Mouse (Mus musculus): Measurements from ENCODE around the gene Zdhhc5. TPM values are rescaled to one million over a fixed set of nuclear protein-coding genes. Genes with fewer than 3 reads are reported as not detected.
"Not testable (repeated sequence)": the region's sequence is repeated elsewhere in the genome, so short reads cannot be mapped to it uniquely, and the experiment has no call there.

The Zdhhc5 gene
- total RNA-seq, 2 experiments from 2014 or later = 49.2 TPM

DNA sequence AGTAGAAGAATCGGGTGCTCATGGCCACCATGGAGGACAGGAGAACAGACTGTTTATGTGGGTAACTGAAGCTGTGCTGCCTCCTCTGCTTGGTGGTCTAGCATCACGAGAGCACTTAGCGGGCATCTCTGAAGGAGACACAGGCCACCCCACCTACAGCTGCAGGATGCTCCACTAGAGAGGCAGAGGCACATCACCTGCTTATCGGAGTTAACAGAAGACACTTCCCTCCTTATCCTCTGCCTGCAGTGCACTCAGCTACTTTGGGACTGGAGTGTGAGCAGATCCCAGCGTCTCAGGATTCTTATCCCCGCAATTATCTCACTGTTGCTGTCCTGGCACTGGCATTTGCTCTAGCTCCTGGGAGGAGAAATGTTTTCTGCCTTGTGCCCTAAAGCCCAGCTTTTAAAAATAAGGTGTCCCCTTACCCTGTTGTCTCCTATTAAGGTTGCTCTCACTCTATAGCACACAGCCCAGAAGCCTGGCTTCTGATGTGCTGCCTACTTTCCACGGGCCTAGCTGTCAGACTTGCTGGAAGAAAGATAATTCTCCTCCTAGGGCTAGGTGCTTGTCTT is 20.5 kb upstream of the Zdhhc5 start:
- no peak for DNase-seq (ENCODE audit: low spot score in 2 of 2)

DNA sequence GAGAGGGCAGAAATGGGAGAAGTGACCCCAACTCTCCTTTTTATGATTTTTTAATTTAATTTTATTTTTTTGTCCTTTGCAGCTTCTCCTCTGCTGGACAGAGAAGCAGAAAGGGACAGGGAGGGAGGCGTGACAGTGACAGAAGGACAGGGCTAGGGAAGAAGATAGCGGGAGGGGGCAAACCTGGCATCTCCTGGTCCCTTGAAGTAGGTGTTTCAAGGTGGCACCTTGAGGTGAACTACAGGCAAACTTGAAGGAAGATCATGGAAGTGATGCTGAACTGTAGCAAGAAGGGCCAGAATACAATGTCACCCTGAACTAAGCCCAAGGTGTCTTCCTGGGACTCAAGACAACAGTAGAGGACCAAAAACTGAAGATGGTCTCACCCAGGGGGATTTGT is 19.9 kb upstream of the Zdhhc5 start:
- no peak for DNase-seq (ENCODE audit: low spot score in 2 of 2)

DNA sequence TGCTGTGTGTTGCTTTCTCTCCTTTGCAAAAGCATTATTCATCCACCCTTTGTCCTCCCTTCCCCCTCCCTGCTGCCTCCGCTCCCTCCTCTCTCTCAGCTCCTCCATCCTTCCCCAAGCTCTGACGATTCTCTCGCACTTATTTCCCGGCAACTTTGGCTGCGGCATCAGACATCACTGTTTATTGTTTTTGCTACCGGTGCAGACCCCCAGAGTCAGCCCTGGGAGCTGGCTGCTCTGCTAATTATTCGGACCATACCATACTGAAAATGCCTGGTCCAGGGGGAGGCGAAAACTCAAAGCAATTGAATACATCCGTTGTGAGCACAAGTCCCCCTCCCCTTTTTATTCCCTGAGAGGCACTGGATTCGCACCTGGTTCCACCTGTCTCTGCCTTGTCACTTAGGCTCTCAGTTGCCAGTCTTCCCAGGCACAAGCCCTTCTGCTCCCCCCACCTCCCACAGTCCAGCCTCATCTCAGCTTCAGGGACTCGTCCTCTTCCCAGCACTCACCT is 19.4 kb upstream of the Zdhhc5 start:
- peak in 1 of 2 experiments; percentile 39 for DNase-seq (ENCODE audit: low spot score in 2 of 2)

DNA sequence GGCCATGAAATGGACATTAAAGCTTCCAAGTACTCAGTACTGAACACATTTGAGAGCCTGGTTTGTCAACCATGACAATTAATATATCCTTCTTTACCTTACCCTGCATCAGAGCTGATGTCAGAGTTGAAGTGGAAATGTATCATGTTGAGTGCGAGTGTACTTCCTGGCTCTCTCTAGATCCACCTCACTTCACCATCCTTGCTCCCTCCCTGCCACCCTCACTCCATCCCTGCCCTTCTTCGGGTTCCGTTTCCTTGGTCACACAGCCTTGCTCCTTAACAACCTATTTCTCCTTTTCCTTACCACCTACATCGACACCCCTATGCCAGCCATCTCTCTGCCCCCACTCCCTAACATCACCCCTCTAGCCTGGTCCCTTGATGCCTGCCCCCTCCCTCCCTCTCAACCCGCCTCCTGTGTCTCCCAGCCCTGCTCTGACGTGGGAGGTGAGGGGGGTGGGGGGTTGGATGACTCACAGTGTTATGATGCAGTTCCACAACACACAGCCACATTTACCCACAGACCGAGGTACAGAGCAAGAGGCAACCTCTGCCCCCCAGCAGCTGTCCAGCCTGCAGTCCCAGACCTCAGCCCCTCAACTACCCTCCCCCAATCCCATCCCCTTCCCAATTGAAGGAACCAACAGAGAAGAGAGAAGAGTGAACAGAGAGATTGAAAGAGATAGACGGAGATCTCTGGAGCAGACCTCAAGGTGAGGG is 18.8 kb upstream of the Zdhhc5 start, which contains the start of gene Ypel4:
Gene Ypel4, plus strand, starts transcription at position 480 of the 722 bp plus-strand sequence.
- DNase-seq (ENCODE audit: low spot score in 2 of 2) = peak; percentile 57 to 78

DNA sequence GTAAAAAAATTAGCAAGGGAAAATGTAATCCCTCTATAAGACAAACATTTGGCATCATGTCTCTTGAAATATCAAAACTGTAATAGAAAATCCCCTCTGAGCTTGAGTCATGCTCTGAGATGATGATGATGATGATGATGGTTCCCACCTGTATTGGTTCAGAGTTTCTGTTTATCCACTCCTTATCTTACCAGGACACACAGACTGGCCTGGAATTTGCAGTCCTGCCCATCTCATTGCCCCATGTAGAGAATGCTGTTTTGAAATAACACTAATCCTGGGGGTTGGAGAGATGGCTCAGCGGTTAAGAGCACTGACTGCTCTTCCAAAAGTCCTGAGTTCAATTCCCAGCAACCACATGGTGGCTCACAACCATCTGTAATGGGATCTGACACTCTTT is 17.4 kb upstream of the Zdhhc5 start:
- no peak for DNase-seq (ENCODE audit: low spot score in 2 of 2)

DNA sequence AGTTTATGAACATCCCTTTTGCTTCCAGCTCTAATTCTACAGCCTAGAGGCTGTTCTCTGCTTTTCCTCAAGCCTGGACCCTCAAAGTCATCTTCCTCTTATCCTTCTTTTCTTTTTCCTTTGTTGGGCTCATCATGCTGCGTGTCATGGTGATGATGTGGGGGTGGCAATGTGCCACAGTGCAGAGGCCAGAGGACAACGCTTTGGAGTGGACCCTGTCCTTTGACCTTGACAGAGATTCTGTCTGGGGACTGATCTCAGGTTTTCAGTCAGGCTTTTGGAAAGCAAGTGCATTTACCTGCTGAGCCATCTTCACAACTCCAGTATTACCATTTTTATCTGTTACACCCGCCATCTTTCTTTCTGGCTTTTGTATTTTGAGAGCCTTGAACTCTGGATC is 16.2 kb upstream of the Zdhhc5 start:
- DNase-seq (ENCODE audit: low spot score in 2 of 2) = no peak

DNA sequence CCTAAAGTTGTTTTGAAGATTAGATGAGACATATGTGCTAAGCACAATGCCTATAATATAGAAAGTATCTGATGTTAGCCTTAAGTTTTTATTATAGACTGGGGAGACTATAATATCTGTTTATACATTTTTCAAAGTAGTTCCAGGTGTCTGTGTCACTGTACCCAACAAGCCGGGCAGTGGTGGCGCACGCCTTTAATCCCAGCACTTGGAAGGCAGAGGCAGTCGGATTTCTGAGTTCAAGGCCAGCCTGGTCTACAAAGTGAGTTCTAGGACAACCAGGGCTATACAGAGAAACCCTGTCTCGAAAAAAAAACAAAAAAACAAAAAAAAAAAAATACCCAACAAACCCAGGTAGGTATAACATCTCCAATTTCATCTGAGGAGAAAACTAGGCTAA is 13.2 kb upstream of the Zdhhc5 start:
- DNase-seq (ENCODE audit: low spot score in 2 of 2) = not testable (repeated sequence)

DNA sequence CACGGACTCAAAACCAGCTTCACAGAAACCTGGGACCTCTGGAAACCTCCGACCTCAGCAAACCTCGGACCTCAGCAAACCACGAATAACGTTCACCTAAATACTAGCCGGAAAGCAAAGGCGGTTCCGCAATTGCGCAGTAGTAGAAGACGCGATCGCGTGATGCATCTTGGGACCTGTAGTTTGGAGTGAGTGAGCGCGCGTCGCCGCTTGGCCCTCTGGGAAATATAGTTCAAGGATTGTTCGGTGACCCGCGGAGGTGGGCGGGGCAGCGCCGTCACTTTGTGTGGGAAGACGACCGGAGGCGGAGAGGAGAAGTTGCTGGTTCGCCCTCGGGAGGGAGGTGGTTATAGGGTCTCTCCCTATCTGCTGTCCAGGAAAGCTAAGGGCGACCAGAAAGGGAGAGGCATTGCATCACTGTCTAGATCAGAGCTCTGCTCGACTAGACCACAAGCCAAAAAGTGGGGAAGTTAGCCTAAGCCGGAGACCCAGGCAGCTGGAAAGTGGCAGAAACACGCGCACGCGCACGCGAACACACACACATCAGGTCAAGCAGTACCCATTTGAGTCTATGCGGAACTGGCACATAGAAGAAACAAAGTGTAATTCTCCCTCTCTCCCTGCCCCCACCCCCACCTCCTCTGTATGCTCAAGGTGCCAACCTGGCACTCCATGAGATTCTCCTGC is 12.3 kb upstream of the Zdhhc5 start, which contains the start of gene Clp1:
Gene Clp1, minus strand, starts transcription at position 179 of the 687 bp plus-strand sequence.
- peak; percentile 97 to 98 for DNase-seq (ENCODE audit: low spot score in 2 of 2)

DNA sequence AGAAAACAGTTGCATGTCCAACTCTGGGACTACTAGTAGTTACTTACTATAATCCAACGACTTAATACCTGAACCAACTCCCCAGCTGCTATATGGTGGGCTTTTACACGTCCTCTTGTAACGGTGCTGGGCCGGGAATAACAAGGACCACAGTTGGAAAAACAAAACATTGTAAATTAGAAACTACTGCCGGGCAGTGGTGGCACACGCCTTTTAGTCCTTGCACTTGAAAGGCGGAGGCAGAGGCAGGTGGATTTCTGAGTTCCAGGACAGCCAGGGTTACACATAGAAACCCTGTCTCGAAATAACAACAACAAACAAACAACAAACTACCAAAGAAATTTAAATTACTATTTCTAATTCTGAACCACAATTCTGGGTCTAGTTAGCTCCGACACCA is 11.7 kb upstream of the Zdhhc5 start:
- no peak for DNase-seq (ENCODE audit: low spot score in 2 of 2)

DNA sequence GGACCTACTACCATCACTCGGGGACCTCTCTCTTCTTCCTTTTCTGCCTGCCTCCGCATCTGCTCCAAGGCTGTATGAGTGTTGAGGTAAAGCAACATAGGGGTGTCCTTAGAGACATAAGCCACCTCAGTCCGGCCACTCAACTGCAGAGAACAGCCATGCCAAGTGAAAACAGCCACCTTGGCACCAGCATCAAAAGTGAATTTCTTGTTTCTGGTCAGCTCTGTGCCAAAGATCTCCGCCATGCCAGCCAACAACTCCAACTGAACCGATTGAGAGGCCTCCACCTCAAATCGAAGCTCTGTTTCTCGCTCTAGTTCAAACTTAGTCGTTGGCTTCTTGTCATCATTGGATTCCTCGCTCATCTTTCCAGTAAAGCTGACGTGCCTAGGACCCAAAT is 10.8 kb upstream of the Zdhhc5 start:
- DNase-seq (ENCODE audit: low spot score in 2 of 2) = no peak

DNA sequence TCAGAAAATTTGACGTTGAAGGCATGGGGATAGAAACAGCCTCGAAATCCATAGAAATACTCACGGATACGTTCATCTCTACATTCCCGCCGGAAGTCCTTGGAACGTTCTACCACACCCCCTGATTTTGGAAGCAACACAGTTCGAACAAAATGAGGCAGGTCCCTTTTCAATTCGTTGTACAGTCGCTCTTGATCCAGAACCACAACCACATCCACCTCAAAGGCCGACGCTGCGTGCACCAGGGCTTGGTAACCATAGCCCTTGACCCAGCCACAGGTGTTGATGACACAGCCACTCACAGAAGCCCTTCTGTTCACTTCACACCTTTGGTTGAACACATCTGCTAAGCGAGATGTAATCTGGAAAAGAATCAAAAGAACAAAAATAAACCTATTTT is 8.9 kb upstream of the Zdhhc5 start:
- DNase-seq (ENCODE audit: low spot score in 2 of 2) = no peak

DNA sequence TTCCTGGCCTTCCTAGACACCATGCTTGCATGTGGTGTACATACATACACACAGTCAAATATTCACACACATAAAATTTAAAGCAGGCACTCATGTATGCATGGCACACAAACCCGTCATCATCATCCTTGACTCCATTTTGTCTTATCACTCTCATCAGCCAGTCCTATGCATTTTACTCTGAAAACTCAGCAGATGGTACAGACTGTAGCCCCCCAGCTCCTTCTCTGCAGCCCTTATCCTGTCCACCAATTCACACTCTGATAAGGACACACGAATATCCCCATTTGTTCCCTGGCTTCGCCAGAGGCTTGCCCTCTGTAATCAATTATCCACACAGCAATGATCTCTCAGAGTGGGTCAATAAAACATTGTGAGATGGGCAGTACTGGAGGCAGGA is 6.2 kb upstream of the Zdhhc5 start:
- DNase-seq (ENCODE audit: low spot score in 2 of 2) = no peak

DNA sequence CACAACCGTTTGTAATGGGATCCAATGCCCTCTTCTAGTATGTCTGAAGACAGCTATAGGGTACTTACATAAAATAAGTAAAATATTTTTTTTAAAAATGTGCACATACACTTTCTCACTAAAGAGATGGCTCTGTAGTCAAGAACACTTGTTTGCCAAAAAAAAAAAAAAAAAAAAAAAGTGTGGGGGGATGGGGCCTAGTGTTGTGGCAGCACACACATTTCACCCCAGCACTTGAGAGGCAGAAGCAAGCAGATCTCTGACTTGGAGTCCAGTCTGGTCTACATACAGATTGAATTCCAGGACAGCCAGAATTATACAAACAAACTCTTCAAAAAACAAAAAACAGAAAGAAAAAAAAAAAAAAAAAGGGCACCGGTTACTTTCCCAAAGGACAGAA is 5.7 kb upstream of the Zdhhc5 start:
- DNase-seq (ENCODE audit: low spot score in 2 of 2) = no peak

DNA sequence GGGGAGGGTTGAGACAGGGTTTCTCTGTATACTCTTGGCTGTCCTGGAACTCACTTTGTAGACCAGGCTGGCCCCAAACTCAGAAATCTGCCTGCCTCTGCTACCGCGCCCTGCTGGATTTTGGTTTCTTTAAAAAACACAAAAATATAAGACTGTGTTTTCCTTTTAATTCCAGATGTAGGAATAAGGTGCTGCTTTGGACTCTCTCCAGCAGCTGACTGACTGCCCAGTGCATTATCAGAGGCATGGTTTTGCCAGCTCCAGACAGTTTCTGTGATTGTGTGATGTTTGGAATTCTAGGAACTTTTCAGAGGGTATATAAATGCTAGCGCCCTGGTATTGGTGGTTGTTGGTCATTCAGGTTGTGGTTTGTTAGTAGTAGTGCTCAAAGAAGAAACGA is 2.4 kb upstream of the Zdhhc5 start:
- DNase-seq (ENCODE audit: low spot score in 2 of 2) = no peak

DNA sequence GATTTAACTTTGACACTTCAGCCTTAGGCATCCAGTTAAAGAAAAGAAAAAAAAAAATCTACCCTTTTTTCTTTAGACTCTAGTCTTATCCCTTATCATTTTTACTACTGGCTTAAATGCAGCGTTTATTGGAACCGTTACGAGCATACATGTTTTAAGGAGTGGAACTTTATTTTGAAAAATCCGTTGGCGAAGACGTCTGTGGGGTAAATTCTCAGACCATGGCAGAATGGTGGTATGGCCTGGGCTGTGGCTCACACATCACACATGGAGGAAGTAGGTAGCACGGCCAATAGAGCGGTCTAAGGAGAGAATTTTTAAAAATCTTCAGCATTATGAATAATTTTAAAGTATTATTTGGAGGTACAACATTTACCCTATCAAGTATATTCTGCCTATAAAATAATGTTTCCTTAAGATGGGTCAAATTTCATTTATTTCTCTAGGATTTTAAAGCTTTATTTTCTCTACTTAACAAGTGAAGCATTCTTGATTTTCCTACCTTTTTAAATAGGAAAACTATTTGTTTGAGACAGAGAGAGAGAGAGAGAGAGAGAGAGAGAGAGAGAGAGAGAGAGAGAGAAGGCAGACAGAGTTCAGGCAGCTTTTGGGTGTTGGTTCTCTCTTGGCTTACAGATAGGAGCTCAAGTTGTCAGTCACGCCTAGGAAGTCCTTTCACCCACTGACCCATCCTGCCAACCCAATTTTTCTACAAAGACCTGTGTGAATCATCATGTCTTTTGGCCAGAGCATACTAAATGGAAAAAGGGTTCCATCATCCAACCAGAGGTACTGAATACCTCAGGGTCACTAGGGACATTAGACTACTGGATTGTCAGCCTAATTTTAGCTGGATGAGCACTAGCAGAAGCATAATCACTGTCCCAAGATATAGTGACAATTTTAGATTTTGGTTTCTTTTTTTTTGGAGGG is 1.7 kb upstream of the Zdhhc5 start:
- DNase-seq (ENCODE audit: low spot score in 2 of 2) = no peak

DNA sequence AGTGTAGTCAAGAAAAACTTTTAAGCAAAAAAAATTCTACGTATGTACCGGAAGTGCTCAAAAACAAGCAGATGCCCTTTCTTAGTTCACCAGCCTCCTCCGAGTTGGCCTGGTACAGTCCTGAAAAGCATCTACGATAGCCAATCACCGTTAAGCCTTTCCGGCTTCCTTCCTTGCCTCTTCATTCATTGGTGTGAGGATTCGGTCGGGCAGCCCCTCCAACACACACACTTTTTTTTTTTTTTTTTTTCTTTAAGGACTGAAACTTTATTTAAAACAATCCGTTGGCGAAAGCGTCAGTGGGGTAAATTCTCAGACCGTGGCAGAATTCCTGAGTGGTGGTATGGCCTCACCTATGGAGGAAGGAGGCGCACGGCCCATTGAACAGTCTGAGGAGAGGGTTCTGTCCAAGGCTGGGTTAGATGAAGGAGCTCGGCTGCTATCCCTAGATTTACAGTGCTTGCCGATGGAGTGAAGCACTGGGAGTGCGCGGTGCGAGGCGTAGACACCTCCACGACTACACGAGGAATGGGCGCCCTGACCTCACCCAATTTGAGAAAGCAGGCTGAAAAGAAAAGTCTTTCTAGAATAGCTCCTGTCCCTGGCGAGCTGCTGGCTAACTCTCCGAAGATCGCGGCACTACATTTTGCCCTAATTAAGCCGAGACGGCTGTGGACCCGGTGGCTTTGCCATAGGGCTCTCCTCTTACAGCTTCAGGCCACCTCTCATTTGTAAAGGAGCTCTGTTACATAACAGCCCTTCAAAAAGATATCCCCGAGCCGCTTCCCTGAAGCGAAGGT is 782 bp upstream of the Zdhhc5 start:
- DNase-seq (ENCODE audit: low spot score in 2 of 2) = peak; percentile 51 to 63

DNA sequence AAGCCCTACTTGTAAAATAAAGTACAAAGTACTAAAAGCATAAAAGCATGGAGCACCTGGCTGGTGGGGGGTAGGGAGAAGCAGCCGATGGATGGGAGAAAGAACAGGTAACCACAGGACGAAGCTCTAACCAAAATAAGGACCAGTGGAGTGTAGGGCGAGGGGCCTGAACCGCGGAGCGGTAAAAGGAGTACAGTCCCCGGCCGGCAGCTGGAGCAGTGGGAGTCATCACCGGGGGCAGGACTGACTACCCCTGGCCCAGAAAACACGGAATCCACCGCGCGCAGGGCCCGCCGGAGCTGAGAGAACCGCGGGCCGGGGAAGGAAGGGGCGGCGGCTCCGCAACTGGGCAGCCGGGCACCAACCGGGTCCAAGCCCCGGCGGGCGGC is 564 bp downstream of the Zdhhc5 start:
- DNase-seq (ENCODE audit: low spot score in 2 of 2) = no peak

DNA sequence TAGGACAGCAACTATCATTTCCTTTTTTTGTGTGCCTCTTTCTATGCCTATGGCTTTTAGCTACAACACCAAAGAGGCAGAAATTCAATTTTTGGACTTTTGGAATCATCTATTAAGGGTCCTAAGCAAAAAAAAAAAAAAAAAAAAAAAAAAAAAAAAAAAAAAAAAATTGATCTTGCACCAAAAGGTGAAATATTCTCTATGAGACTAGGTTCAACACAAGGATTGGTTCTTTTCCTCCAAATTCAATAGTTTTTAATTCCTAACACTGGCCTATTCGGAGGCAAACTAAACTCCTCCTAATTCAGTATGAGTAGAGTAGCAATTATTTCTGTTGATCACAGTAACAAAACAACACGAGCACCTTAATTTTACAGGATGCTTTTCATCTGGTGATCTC is 3.1 kb downstream of the Zdhhc5 start:
- no peak for DNase-seq (ENCODE audit: low spot score in 2 of 2)

DNA sequence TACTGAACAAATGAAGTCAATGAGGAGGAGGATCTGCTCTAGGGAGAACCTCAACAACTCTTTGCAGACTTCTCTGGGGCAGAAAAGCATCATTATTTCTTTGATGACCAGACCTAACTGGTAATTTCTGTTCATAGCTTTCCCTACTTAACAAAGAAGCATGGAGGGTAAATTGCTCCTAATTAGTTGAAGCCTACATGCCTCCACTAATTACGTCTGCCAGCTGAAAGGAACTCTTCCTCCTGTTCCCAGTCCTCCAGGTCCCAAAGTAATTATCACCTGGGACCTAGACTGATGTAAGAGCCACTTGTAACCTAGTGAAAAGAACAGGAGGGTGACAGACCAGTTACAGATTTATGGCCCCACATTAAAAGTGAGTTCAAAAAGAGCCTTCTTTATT is 7.5 kb downstream of the Zdhhc5 start:
- no peak for DNase-seq (ENCODE audit: low spot score in 2 of 2)

DNA sequence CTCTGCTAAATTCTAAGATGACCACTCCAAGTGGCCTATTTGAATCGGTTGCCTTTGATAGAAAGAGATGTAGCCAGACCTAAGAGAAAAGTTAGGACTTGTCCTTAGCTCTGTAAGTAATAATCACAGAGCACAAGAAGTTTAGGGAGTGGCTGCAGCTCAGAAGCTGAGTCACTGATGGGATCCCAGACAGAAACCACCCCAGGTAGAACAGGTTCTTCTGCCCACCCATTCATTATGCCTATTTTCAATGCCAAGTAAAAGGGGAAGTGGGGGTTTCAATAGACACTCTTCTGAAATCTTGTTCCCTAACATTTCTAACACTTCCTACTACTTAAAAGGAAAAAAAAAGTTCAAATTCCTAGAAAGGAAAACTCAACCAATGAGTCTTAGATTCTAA is 9.7 kb downstream of the Zdhhc5 start:
- DNase-seq (ENCODE audit: low spot score in 2 of 2) = no peak
